Mouse (Mus musculus) cerebellum, postnatal 4 days (tissue): Measurements from ENCODE around the gene Gtpbp3.

Source experiments
- DNase-seq, 2 experiments: peaks; one replicate each; pipeline ENCODE4 v3.0.0; 2022; ENCODE audit warnings: low spot score in 2 of 2, mixed read lengths in 1 of 2

Gtpbp3 gene

GRCm38 (mm10) chr8:71487691-71488445 lies at the start of gene Gtpbp3:
TSS of gene Gtpbp3 (plus strand) at chr8:71488103.
- peak; percentile 53 to 65 for DNase-seq

GRCm38 (mm10) chr8:71441404-71441803 lies 46.5 kb upstream of the Gtpbp3 start:
- DNase-seq, result peak in 1 of 2 experiments; percentile 26

GRCm38 (mm10) chr8:71445096-71445495 lies 42.8 kb upstream of the Gtpbp3 start:
- DNase-seq, result no peak

DNA sequence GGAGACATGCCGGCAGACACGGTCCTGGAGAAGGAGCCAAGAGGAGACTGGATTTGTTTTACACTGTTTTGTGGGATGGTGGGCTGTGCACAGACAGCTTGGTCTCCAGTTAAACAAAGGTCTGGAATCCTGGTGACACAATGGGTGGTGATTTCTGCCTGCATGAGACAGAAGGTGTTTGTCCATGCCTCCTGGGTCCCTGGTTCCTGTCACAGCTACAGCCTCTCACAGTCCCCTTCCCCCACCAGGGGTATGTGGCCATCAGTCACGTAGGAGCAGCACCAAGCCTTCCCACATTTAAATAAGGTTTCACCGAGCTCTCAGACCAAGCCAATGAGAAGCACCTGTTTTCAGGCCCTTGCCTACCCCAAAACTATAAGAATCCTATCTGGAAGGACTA lies 36.6 kb upstream of the Gtpbp3 start:
- DNase-seq, result peak in 1 of 2 experiments; percentile 0

- DNase-seq, result peak in 1 of 2 experiments; percentile 0
Measured at GRCm38 (mm10) chr8:71451777-71452176, 36.1 kb upstream of the Gtpbp3 start.

- peak in 1 of 2 experiments; percentile 0 for DNase-seq
Measured at GRCm38 (mm10) chr8:71452669-71453068, 35.2 kb upstream of the Gtpbp3 start.

DNA sequence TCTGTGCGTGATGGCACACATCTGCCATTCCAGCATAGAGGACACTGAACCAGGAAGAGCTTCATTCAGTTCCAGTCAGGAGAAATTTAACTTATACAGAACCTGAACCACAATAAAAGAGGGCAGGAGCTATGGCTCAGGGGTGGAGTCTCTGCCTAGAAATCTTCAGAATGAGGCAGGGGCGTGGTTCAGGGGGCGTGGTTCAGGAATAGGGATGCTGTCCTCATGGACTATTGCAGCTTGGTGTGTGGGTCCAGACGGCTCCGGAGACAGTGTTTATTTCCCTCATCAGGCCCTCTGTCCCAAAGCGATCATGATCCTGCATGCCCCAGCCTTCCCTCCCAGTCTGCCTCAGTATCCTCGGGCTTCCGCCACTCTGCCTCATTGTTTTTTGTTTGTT lies 33.2 kb upstream of the Gtpbp3 start:
- peak in 1 of 2 experiments; percentile 0 for DNase-seq

DNA sequence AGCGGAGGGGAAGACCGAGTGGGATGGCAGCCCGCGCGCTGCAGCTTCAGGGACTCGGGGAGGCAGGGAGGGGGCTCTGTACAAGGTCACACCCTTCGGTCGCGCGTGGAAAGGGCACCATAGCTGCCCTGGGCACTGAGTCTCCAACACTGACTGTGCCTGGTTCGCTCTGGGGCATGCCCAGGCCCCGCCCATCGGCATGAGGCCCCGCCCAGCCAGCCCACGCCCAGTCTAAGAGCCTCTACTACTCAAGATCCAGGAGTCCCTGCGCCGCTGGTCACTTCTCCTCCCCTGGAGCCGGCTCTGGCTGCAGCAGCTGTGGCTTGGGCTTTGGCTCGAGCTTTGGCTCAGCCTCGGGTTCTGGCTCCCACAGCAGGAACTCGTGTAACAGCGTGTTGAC lies 31.0 kb upstream of the Gtpbp3 start:
- DNase-seq, result peak in 1 of 2 experiments; percentile 1

- no peak for DNase-seq
Measured at GRCm38 (mm10) chr8:71457659-71458270, 30.1 kb upstream of the Gtpbp3 start.

DNA sequence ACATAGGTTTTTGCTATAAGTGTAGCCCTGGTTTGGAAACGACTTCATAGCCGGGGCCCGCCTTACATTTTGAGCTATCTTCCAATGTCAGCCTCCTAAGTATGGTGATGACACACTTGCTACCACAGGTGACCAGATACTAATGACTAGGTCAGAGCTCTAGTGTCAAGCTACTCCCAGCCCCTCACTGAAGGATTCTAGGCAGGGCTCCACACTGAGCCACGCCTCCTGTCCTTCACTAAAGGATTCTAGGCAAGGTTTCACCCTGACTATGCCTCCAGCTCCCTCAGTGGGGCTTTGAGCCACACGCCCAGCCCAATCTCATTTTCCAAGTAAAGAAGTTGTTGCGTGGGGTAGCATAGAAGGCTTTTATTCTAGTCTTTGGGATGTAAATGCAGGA lies 27.2 kb upstream of the Gtpbp3 start:
- DNase-seq, result no peak

GRCm38 (mm10) chr8:71461152-71461840 lies 26.6 kb upstream of the Gtpbp3 start:
- no peak for DNase-seq

DNA sequence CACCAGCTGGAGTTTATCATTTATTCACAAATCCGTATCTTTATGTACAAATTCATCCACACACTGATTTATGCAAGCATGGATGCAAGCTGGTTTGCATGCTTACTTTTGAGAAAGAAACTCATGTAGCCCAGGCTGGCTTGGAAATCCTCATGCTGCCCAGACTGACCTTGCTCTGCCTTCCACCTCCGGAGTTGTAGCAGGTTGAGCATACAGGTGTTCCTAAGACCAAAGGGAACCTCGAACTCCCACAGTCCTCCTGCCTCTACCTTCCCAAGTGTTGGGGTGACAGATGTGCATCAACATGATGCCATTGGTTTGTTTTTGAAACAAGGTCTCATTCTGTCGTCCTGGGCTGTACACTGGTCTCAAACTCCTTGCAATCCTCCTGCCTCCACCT lies 25.7 kb upstream of the Gtpbp3 start:
- DNase-seq, result no peak

DNA sequence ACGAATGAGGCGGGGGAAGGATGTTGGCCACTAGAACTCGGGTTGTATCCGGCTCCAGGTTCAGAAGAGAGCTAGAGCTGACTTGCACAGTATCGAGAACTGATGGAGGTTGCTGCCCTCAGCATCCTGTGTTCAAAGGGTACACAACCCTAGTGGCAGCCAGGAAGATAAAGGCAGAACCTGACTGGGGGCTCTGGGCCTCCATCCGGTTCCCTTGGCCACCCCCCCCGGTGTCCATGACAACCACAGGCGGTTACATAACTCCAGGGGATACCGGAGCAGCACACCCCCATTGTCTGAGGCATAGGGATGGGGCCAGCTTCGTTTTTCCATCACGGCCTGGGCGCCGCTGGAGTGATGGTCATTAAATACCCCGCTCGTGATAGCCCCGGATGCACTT lies 25.1 kb upstream of the Gtpbp3 start:
- DNase-seq, result no peak

GRCm38 (mm10) chr8:71463188-71464033 lies 24.5 kb upstream of the Gtpbp3 start, which contains the start of gene Abhd8:
TSS of gene Abhd8 (minus strand) at chr8:71463655.
- DNase-seq, result peak; percentile 95 to 99

GRCm38 (mm10) chr8:71464513-71465500 lies 23.1 kb upstream of the Gtpbp3 start, which contains the start of gene Mrpl34:
TSS of gene Mrpl34 (plus strand) at chr8:71464959.
- DNase-seq, result peak; percentile 97 to 99

DNA sequence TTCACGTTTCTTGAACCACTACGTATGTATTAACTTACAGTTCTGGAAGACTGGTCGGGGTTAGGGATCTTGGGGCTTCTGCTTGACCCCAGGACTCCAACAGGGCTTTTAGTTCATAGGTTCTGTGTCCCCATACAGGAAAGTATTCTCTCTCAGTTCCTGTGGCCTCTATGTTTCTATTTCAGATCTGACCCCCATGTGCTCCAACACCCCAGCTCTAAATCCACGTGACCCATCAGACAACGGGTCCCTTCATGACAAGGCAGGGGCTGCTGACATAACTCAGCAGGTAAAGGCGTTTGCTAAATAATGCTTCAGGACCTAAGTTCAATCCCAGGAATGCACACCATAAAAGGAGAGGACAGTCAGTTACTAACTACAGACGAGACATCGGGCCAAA lies 22.2 kb upstream of the Gtpbp3 start:
- DNase-seq, result no peak

DNA sequence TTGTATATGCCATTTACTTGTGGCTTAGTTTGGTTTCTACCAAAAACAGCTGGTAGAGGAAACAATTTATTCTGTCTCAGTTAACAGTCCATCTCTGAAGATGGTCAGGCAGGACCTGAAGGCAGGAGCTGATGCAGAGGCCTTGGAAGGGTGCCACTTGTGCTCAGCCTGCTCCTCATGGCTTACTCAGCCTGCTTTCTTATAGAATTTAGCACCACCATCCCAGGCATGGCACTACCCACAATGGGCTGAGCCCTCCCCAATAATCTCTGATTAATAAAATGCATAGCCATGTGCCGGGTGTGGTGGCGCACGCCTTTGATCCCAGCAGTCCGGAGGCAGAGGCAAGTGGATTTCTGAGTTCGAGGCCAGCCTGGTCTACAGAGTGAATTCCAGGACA lies 21.7 kb upstream of the Gtpbp3 start:
- DNase-seq, result no peak

DNA sequence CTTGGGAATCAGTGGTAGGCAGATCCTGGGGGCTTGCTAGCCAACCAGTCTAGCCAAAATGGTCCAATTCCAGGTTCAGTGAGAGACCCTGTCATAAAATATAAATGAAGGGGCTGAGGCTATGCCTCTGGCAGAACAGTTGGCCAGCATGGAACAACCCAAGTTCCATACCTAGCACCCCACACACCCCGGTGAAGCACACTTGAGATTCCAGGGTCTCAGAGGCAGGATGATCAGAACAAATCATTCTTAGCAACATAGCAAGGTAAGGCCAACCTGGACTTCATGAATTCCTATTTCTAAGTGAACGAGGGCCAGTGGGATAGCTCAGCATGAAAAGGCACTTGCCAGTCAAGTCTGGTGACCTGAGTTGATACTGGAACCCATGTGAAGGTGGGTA lies 20.7 kb upstream of the Gtpbp3 start:
- no peak for DNase-seq

DNA sequence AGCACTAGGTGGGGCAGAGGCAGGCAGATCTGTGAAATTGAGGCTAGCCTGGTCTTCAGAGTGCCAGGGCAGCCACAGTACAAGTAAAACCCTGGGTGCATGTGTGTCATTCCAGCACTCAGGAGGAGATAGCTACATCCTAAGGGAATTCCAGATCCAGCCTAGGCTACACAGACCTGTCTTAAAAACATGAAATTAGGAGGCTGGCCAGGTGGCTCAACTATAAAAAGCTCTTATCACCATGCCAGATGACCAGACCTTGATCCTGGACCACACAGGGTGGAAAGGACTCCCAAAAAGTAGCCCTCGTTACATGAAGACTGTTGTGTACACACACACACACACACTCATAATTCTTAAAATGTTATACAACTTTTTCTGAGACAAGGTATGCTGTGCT lies 19.9 kb upstream of the Gtpbp3 start:
- no peak for DNase-seq

DNA sequence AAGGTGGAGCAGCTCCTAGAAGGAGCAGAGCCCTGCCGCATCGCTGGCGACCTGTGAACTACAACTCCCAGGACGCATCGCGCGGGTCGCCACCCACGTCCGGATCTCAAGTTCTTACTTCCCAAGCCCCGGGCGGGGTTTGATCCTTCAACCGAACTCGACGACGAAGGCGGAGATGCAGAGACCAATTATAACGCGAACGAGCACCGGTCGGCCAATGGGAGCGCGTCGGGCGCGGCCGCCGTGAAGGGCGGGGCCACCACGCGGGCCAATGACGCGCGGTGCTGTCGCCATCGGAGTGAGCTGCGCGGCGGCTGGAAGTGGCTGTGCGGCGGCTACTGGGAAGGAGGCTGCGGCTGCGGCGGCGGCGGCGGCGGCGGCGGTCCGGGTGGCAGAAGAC lies 19.0 kb upstream of the Gtpbp3 start, which contains the start of gene Dda1:
Dda1 (plus strand) TSS at position 284 of the 400 bp plus-strand sequence.
- peak; percentile 92 to 96 for DNase-seq
